Mouse (Mus musculus): ENCODE measurements at regions not wholly inside any gene's neighbourhood (a gene's known extent, or its start where the extent isn't known, plus 50 kb on each side); places are given as distances from the start of the nearest gene placed in this dataset.

DNA sequence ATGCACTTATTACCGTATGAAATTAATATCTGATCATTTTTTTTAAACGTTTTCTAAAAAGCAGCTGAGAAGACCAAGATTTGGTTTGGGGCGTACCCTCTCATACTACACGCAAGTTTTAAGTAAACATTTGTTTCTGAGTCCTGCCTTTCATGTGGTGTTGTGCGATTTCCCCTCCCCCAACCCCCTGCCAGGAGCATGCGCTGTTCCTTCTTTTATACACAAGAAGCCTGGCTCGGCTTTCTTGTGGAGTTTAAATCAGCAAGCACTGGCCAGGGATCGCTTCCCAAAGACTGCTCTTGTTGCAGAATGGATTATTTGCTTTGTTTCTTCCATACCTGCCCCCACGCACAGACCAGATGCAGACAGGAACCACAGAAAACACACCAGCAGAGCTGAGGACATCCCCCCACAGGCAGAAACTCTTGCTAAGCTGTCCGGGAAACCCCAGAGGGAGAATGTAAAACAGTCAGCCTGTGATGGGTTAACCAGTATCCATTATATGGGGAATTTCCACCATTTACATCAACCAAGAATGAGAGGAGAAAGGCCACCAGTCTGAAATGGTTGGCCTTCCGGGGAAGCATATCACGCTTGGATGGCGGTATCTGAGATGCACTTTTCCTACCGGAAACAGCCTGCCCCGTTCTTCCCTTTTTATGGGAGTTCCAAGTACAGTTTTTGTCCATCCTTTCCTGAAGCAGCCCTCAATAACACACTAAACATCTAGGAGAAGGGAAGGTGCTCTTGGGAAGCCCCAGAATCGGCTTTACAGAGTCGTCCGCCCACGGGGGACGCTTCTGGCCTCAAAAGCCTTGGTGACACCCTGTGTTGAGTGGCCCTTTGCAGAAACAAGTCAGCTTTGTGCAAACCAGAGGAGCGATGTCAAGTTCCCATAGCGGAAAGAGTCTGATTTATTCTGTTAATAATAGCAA is 91.3 kb downstream of the Tomm20 start:
- DNase-seq (ENCODE audit: low spot score) = no peak

DNA sequence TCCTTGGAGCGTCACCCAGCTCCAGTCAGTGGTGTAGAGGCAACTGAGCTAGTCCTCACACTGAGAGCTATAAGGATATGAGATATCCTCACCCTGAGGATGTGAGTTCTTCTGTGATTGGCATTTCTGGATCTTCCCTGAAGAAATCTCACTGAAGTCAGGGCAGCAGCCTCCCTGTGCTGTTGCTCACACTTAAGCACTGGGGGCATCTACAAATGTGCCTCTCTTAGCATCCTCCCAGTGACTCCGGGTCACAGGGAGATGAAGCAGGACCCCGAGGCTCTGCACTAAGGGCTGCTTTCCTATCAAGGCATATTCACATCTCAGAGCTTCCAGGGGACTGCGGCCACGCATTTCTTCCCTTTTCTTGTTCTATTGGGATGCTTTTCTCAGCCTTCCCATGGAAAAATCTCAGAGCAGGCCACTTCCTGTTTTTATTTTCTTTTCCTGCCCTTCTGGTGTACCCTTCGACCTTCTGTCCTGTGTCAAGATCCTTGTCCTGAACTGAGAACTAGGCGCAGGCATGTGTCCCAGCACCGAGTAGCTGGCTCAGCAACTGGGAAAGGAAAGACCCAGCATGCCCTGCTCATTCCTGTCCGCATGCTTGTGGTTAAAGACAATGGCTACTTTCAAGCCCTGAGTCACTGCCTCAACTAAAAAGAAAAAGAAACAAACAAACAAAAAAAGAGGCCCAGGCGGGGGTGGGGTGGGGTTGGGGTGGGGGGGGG is 92.8 kb downstream of the Tomm20 start:
- DNase-seq (ENCODE audit: low spot score) = no peak

DNA sequence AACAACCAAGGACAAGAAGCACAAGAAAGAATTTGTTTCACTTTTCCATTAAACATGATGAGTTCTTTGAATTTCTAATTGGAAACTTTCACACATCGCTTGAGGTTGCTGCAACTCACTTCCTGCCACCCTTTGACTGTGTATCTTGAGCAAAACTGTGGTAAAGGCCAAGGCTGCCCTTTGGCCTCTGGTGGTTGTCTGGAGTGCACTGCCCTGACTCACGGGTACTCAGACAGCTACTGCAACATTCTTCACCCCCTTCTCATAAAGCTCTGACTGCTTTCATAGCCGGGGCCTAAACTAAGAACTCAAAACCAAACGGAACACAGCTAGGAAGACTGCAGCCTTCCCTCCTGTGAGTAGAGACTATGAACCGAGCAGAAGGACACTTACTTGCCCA is 93.5 kb downstream of the Tomm20 start:
- no peak for DNase-seq (ENCODE audit: low spot score)

DNA sequence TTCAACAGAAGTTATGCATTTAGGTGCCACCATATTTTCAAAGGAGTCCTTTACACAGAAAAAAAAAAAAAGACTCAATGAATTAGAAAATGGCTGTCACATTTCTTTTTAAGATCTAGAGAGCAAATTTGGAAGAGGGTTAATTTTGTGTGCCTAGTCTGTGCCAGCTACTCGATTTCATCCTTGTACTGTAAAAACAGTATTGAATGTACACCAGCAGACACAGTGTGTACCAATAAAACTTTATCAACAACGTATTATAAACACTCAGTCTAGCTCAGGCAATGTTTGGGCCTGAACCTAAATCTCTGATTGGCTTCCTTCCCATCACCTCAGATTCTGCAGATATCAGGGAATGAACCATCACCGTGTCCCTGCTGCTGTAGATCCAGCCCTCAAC is 93.9 kb downstream of the Tomm20 start:
- DNase-seq (ENCODE audit: low spot score) = no peak

DNA sequence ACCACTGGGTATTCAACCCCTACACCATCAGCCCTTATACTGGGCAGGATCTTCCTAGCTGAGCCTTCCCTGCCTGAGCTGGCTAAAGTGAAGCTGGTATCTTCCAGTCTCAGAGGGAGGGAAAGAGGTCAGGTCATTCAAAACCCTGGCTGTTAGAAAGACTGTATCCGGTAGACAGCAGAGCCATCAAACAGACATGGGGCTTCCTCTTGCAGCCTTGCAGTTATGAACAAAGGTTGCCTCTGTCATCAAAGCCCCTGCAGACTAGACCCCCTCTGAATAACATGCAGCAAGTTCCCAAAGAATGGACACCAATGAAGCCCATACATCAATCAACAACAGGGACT is 95.5 kb downstream of the Tomm20 start:
- no peak for DNase-seq (ENCODE audit: low spot score)

DNA sequence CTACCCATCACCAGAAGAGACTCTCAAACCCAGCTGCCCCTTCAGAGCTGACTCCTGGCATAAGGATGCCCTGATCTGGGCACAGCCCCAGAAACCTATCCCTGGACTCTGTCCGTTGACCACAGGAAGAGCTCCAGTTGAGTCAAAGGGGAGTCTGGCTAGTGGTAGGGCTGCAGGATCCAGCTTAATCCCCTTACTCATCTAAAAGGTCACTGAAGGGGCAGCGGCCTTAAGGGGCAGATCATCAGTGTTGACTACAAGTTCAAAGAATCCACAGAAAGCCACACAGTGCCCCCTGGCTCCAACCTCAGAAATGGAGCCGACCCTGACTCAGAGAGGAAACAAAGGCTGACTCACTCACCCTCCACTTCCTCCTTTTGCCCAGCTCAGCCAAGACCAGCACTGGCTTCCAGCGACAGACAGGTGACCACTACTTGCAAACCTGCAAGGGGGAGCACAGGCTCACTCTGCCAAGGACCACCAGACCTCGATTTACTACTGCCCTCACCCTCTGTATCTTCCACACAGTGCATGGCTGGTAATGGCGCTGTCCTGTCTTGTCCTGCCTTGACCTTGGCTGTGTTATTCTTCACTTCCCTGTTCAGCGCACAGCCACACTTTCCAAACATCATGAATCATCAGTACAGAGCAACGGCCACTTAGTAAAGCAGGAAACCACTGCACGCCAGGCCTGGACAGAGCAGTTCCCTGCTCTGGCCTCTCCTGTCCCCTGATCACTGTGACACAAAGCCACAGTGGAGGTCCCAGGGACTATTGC is 96.0 kb downstream of the Tomm20 start:
- peak; percentile 52 for DNase-seq (ENCODE audit: low spot score)

DNA sequence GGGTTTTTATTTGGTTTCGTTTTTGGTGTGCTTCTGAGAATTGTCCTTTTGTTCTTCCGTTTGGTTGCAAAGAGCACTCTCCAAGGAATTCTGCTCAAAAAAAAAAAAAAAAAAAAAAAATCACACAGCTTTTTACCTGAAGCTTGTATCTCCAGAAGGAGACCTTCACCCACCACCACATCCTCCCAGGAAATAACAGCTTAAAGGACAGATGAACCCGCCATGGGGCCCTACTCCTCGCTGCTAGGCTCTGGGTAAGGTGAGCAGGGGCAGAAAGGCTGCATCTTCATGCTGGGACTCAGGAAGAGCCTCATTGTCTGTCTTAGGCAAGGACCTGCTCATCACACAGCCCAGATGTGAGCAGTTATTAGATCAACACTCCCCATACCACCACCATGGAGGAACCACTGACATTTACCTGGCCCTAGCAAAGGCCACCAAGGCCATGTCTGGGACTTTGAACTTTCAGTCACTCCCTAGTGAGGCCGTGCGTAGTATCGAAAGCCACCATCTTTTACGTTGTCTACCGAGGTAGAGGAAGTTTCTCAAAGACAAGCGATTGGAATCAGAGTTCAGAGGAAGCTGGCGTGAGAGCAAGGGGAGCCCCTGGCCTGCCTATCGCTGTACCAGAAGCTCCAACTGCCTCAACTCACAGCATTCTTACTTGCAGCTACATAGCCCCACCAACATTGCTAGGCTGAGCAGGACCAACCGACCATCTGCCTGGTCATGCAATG is 97.1 kb downstream of the Tomm20 start:
- DNase-seq (ENCODE audit: low spot score) = no peak

DNA sequence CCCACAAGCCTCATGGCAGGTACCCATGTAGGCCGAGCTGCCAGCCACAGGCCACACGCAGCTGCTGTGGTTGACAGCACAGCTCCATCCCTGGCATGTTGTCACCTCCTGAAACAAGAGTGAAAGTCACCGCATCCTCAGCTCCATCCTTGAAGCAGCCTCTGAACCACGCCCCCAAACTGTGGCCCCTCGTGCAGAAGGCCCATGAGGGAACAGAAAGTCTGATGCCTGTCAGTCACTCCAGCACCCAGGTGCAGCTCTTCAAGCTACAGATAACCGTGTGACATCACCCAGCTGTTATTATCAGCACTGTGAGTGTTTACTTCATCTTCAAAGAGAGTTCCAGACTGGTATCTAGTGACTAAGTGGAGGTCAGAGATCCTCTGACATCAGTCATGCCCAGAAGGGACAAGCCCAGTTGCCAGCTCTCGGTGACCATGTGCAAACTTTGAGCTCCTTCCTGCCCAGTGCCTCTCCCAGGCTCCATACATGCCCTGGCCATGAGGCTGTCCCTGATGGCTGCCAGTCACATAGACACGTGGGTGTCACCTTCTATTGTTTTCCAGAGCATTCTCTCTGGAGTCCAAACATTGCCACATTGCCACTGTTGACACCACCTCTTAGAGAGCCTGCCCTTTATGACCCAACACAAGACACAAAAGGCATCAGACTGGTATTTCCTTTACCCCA is 97.8 kb downstream of the Tomm20 start:
- no peak for DNase-seq (ENCODE audit: low spot score)

DNA sequence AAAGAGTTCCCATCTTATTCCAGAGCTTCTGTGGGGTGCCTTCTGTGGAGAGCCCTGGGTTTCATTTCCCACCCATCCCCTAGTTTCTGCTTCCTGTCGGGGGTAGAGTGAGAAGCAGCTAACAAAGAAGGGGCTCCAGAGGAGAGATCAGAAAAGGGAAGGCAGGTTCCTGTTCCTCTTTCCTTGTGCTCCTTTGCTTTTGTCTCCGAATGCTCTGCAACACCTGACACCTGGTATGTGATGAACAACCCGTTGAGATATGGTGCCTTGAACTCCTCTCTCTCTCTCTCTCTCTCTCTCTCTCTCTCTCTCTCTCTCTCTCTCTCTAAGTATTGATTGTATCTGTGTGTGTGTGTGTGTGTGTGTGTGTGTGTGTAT is 99.5 kb downstream of the Tomm20 start:
- DNase-seq (ENCODE audit: low spot score) = no peak

DNA sequence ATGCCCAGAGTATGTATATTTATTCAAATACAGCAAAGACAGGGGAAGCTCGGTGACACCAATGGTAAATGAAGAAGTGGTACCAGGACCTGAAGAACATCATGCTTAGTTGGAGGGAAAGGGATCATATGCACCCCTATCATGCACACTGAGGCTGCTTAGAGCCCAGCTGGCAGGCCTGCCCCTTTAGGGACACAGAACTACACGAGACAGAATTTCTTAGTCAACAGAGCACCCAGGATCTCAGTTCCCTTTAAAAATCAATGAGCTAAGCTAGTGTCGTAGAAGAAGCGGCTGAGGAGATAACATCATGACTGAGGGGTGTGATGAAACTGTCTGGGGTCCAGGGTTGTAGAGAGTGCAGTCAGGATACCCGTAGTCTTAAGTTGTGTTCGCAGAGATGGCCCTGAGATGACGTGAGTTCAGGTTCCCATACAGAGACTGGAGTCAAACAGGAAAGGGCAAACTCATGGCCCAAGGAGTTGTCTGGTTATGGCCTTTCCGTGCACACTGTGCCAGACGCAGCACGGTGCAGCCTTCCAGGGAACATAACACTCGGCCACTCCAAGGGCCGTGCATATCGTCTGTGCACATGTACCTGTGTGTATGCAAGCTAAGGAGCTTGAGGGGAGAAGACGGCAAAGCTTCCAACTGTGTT is 100.0 kb downstream of the Tomm20 start:
- no peak for DNase-seq (ENCODE audit: low spot score)

DNA sequence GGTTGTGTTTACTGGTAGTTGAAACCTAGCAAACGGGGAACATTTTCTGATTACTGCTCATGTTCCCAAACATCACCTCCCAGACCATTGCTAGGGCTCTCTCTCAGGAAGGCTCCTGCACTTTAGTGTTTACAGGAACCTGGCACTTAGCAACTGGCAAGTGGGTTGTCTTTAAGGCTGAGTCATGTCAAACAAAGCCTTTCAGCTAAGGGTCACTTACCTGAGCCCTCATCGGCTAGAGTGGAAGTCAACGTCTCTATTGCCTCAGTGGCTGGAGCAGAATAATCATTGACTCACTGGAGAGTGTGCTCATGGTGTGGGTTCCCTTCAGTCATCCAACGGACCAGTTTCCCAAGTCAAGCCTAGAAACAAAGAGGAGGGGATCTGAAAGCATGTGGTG is 101.0 kb downstream of the Tomm20 start:
- DNase-seq (ENCODE audit: low spot score) = no peak

DNA sequence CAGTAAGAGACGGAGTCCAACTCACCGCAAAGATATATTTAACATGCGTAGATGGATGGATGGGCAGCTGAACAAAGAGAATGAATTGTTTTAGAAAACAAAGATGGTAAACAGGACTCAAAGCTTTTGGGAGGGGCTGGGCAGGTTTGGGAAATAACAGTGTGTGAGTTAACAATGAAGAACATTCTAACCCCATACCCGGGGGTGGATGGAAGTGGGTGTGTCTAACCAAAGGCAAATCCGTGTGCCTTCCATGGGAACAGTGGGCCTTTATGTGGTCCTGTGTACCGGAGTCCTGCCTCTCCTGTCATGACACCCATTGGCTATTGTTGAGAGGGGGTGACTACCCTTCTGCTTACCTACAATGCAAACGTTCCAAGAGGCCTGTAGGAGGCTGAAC is 104.5 kb downstream of the Tomm20 start:
- DNase-seq (ENCODE audit: low spot score) = no peak

DNA sequence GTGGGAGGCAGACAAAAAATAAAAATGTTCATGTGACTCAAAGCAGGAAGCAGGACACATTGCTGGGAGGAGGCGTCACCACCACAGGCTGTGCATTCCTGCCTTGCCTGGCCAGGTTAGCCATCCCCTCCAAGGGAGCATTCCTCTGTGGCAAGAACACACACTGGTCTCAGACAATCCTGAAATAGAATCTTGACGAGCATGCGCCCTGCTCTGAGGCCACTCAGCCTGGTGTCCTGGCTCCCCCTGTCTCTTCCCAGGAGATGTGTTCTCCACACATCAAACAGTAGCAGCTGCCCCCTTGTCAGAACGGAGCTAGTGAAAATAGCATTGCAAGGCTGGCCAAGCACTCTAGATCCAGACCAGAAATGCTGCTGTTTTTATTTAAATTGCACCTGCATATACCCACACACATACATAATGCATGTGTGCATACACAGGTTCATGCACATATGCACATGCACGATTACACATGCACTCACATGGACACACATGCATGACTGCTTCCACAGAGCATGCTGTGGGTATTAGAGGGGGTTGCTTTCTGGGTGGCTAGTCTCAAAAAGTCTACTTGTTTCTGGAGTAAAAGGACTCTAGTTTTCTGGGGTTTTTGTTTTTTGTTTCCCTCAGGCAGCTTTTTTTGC is 105.8 kb downstream of the Tomm20 start:
- DNase-seq (ENCODE audit: low spot score) = peak; percentile 52

DNA sequence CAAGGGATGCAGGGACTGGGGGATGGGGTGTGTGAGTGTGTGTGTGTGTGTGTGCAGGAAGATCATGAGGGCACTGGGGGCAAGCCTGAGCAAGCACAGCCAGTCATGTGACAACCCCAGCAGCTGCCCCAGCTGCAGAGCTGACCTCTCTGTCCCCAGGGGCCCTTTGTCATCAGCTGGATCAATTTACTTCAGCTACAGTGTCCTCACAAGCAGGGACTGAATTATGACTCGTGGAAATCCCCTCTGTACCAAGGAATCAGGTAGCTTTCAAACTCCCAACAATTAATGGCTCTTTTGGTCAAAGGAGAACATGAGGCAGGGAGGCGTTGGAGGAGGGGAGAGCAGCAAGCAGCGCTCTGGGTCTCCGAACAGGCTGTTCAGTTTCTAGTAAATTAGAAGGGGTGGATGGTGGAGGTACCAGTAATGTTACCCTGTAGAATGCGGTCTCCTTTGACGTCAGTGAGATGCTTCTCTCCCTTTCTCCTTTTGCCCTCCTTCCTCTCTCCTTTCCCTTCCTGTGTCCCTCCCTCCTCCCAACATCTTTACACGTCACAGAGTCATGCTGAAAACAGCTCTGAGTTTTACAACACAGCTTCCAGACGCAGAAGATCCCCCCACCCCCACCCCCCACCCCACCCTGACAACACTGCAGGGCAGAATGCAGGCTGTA is 106.5 kb downstream of the Tomm20 start:
- DNase-seq (ENCODE audit: low spot score) = no peak

DNA sequence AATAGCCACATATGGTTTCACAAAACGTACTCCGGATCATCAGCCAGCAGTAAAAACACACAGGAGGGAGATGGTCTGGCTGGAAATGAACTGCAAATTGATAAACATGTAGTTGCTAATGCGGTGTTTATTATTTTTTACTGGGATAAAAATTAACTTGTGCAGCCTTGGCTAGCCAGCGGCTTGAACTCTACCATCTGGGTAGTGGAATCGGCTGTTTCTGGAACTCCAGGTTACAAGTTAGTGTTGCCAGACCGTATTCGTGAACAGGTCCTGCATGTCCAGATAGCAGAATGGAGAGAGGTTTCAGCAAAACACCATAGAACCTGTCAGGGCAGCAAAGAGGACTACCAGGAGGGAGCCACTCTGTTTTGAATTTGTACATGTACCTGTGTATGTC is 107.4 kb downstream of the Tomm20 start:
- DNase-seq (ENCODE audit: low spot score) = no peak

DNA sequence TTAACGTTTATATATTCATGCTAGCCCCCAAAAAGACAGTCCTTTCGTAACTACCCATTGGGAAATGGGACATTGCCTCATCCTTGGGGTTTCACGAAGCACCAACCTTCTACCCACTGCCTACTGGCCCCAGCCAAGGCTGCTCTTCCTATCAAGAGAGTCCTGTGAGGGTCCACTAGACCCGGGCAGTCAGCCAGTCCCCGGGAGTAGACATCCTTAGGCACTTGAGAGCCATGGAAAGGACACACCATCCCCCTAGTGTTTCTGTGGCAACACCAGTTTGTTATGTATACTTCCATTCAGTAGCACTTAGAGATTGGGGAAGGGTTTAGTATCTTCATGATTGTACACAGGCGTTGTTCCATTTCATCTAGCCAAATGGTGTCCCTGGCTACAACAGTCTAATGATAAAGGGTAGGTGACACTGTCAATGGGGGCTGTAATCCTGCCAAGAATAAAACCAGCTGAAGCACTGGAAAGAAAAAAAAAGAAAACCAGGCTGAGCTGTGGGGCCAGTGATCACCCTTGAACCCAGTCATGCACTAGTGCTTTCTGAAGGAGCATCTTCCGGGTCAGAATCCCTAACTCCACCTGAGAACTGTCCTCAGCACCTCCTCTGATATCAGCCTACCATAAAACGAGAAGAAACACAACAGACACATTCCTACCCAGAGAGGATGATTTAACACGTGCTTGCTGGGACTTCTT is 108.2 kb downstream of the Tomm20 start:
- peak; percentile 37 for DNase-seq (ENCODE audit: low spot score)

DNA sequence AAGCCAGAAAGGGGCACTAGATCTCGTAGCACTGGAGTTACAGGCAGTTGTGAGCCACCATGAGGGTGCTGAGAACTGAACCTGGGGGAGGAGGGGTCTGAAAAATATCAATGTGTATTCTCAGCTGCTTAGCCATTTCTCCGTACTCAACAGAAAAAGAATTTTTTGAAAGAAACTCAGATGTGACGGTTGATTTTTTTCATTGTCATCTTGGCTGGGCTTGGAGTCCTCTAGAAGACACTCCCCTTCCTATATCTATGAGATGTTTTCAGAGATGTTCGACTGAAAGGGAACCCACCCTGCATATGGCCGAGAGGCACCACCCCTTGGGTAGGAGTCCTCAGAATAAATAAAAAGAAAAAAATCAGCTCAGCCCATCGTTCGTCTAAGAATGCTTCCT is 110.1 kb downstream of the Tomm20 start:
- no peak for DNase-seq (ENCODE audit: low spot score)

DNA sequence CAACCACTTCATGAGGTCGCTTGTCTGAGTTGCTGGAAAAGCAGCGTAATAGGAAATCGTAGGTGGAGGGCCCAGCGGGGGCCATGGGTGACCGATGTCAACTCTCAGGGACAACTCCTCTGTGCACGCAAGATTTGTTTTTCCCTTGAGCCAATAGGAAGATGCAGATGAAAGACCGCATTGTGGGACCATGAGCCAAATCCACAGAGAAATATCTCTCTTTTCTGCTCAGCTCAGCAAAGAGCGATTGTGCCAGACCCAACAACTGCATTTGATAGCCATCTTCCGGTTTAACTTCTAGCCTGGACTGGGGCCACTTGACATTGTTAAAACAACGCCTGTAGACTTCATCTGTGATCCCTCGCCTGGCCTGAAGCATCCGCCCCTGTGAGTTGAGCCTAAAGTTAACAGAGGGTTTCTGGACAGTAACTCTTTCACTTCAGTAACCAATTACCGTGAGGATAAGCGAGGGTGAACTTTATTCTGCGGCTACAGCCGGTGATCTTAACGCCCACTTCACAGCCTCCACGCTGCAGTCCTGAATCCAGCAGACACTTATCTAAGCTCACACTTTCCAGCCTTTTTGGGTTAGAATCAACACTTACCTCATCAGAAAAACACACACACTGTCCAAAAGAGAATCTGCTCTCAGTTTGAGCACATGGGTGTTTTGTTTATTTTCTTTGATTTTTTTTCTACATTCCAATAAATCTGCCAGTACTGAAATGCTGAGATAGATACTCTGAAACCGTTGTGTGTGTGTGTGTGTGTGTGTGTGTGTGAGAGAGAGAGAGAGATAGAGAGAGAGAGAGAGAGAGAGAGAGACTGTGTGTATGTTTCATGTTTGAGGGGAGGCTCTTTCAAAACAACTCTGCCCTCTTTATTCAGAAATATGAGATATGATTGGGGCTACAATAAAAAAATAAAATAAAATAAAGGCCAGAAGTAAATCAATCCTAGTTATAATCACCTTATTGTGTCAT is 111.9 kb downstream of the Tomm20 start:
- DNase-seq (ENCODE audit: low spot score) = peak; percentile 28
